Mouse (Mus musculus) fat pad, adult 2 months (tissue): ENCODE data around the gene Gnat1.
A peak's percentile ranks its signal among the peaks of the same experiment; 100 is the strongest.
"Not testable (repeated sequence)": the region's sequence is repeated elsewhere in the genome, so short reads cannot be mapped to it uniquely, and the experiment has no call there.

ENCODE experiments used
- DNase-seq: peaks from one replicate; pipeline ENCODE4 v3.0.0-alpha.2; 2011; ENCODE audit warnings: low read depth, low spot score; ENCODE audit errors: extremely low read depth

Gene Gnat1

DNA sequence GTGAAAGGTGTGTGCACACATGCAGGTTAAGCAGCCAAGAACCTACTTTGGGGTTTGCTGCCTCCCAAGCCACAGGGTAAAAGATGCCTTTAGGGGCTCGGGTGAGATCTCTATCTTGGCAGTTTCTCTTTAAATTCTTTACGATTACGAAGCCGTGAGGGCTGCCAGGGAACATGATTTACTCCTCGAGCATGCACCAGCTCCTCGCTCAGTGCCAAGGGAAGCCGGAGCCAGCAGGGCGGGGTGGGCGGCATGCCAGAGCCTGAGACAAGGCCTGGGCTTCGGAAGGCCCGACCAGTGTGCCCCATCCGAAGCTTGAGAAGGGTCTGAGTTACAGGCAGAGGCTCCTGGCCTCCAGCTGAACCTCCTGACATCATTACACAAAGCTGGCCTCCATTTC, 22.1 kb upstream of the Gnat1 start:
- peak; percentile 92 for DNase-seq

DNA sequence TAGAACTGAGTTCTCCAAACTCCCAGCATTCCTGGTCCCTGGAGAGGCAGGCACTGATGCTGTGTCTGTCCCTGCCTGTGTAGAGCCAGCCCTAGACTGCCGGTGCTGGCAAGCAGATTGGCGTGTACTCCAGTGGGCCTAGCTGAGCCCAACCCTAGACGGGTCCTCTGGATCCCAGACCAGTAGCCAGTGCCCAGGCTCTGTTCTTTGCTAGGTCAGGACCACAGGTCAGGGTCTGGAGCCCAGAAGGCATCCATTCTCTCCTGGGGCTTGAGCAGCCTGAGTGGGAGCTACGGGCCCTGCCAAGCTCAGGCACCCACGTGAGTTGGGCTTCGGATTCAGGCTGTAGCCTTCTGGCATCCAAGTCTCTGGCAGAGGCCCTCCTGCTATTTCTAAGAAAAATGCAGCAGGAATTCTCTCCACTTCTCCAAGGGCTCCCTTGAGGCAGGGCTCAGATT, 20.6 kb upstream of the Gnat1 start:
- no peak for DNase-seq

DNA sequence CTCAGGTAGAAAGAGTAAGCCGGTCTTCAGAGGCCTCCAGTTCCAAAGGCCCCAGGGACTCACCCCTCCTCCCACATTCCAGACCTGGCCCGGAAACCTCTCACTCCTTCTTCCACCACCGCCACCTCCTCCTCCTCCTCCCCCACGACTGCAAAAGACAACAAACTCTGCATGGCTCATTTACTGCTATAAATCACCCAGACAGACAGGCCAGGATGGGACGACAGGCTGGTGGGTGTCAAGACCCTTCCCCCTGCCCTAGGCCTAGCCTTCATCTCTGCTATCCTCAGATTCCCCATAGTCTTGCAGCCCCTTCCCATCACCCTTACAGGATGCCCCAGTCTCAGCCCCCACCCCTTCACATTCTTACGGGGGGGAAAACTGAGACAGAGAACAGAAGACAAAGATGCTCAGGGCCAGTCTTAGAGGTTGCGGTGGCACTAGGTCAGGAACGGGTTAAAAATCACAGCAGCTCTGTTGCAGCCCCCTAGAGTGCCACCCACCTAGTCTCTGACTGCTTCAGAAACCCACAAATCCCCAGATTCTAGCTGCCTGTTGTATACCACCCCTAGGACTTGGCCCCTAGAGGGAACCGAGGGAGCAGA, 20.0 kb upstream of the Gnat1 start:
- DNase-seq: no peak

DNA sequence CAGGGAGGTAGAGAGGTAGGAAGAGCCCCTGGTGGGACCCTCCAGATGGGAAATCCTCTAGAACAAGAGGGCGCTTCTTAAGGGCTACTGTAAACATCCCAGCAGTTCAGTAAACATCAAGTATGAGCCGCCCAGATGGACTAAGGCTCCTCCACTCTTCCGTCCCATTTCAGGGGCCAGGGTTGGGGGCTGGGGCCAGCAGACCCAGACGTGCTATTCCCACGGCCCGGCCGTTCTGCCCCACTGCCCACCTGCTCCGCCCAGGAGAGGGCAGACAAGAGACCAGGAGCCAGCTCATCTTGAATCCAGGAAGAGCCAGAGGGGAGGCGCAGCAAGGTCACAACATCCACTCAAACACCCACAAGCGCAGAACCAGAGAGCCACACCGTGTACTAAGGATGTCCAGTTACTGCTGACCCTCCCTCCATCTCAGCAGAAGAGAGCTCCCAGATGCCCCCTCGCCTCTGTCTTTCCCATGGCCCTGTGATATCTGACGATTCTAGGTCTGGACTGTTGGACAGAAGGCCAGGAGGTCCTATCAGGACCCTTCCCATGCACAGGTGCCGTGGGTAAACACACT, 19.2 kb upstream of the Gnat1 start:
- DNase-seq: no peak

DNA sequence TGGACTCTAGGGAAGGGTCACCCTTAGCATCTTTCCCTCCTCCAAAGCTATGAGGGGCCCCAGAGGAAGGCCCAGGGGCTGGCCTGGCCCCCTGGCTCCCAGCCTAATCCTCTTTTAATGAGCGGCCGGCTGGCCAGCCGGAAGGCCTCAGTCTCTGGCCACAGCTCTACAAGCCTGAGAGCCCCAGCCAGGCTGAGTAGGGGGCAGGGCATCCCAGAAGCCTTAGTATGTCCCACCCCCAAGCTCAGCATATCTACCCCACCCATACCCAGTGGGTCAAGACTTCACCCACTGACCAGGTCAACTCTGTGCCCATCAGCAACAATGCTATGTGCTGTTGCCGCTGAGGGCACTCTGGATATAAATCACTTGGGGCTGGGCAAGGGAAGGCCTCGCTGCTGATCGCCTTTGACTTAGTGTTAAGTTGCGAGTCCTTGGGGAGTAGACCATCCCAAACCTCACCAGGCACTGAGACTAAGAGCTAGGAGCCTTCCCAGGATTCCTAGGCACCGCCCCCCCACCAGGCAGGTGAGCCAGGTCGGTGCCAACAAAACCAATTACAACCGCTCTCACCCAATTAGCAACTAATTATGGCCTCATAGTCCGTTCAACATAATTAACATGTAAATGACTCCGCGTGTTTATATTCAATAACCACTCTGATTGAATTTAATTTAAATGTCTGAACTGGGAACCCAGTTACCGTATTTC, 18.5 kb upstream of the Gnat1 start:
- DNase-seq: no peak

DNA sequence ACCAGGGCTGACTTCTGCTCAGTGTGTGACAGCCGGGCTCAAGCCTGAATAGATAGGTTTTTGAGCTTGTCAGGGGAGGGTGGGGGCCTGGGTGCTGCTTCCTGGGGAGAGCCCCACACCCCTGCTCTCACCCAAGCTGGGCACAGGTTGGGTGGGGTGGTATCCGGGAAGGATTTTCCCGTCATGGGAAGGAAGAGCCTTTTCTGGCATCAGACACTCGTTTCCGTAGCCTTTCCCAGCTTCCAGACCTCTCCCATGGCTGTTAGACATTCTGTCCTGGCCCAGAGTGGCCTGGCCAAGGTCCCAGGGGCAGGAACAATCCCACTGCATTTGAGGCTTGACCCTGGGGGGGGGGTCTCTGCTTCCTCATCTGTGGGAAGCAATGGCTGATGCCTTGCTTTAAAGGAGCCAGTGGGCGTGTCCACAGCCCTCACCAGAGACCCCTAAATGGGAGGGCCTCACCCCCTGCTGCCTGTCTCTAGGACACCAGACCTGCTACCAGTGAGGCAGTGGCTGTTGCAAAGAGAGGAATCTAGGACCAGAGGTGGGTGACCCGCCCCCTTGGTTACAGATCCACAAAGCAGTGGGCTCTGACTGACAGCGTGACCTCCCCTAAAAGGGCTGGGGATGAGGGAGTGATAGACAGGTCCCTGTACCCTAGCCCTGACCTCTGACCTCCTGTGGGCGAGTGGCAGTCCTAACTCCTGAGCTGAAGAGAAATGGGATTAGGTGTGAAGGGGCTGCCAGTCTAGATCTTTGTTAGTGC, 17.5 kb upstream of the Gnat1 start:
- no peak for DNase-seq

DNA sequence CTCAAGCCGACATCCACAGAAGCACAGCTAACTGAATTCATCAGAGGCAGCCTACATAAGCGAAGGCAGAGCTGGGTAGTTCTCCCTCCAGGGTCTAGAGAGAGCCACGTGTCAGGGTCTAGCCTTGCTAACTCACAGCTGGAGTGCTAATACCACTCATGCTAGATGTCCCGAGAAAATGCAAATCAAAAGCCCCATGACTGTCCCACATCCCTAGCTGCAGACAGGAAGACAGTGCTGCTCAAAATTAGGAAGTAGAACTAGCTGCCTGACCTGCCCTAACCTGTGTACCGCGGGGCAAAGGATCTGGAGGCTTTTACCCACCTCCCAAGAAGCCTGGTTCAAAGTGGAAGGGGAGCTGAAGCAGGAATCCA, 16.6 kb upstream of the Gnat1 start:
- no peak for DNase-seq

DNA sequence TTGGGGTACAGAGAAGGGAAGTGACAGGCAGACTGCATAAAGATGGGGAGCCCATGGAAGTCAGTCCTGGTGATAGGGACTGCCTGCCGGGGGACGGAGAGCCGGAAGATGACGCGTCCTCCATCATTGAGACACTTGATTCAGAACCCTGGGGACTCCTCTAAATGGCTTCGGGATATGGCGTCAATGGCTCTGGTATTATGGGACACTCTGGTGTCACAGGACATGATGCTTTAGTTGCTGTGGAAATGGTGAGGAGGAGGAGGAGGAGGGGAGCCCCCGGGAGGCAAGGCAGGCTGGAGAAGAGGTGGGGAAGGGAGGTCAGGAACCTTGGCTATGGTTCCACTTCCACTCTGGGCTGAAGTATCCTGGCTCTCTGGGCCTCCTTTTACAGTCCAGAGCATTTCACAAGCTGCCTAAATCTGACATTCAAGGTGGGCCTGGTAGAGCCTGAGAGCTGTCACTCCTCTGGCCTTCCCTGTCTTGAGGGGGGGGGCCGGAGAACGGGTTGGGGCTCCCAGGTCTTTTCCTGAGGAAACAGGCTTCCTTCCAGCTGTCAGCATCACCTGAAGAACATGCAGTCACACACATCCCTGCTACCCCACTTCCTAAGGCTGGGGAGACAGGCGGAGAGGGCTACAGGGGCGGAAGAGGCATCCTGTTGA, 16.1 kb upstream of the Gnat1 start:
- DNase-seq: no peak

DNA sequence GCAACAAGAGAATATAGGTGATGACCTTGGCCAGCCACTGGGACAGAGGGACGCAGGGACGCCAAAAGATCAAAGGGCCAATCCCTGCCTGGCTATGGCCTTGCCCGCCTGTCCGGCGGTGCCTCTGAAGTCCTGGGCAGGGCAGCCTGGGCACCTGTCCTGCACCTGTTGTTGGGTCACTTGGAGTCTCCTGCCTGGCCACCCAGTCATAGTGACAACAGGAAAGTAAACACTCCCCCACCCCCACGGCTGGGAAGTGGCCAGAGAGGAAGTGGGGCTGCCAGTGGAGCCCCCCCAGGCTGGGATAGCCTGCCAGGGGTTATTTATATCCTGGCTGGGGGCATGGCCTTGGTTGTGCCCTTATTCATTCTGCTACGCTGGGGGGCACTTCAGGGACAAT, 15.1 kb upstream of the Gnat1 start:
- DNase-seq: no peak

DNA sequence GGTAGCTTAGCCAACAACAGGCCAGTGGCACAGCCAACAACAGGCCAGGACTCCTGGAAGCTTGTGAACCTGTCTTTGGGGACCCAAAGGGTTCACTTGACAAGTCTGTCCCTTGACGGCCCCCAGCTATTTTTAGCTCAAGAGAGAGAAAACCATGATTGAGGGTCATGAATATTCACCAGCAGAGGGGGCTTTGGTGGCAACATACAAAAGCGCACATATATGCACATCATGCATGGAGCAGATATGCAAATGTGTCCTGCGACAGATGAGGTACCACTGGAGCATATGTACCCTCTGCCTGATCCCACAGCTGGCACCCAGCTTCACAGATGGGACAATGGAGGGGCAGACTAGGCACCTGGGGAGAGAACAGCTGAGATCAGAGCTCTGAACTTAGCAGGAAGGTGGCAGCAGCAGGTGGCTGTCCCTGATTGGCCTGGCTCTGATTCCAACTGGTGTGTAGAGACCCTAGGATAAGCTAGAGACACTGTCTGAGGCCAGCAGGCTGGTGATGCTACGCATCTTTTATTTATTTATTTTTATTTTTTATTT, 14.0 kb upstream of the Gnat1 start:
- no peak for DNase-seq

DNA sequence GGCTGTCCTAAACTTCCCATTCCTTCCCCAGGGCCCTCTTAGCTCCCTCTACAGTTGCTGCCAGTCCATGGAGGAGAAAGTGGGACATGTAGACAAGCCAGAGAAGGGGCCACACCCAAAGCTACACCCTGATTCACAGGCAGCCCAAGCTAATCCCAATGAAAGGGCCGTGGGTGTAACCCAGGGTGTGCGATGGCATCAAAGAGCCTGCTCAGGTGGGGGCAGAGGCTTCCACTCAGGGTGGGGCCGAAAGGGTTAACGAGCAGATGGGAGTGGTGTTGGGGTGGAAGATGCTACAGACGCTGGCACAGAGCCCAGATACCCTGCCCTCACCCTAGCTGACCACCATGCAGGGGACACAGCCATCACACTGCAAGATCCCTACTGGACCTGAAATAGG, 13.3 kb upstream of the Gnat1 start:
- no peak for DNase-seq

DNA sequence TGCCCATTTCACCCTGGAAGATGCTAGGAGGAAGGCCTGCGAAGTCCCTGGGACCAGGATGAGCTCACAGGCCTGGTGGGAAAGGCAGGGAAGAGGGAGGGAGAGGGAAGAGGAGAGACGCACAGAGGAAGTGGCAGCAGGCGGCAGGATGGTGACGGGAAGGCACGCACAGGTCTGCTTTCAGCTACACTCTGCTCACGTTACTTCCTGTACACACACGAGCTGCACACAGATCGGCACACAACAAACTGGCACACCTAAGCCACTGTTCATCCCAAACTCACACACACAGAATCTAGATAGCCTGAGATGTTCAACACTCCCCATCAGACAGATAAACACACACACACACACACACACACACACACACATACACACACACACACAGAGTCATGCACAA, 10.9 kb upstream of the Gnat1 start:
- no peak for DNase-seq

DNA sequence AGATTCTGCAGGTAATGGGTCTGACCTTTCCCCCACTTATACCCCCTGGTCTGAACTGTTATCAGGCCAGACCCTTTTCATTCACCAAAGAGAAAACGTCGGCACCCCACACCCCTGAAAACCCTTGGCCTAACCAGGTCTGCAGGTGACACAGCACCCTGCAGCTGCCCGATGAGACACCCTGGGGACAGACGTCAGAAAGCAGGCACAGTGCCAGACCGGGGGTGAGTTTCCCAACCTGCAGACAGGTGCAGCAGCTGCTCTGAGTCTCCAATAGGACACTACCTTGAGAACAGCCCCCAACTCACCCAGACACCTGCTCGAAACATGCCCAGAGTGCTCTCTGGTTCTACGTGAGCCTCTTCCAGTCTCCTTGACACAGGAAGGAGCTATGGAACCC, 9.4 kb upstream of the Gnat1 start:
- DNase-seq: no peak

DNA sequence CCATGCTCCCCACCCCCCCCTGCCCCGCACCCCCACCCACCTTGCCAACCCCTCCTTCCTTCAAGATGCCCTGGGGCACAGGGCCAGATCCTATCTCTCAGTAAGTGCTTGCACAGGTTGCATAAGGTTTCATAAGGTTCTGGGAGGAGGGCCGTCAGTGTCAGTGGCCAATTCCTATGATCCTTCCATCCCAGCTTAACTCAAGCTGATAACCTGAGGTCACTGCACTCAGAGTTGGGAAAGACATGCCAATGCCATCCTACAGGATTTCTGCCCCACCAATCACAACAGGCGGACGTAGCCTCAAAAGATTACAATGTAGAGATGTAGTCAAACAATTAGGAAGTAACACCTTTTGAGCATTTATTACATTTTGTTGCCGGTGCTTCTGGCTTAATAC, 8.9 kb upstream of the Gnat1 start:
- DNase-seq: peak; percentile 59

DNA sequence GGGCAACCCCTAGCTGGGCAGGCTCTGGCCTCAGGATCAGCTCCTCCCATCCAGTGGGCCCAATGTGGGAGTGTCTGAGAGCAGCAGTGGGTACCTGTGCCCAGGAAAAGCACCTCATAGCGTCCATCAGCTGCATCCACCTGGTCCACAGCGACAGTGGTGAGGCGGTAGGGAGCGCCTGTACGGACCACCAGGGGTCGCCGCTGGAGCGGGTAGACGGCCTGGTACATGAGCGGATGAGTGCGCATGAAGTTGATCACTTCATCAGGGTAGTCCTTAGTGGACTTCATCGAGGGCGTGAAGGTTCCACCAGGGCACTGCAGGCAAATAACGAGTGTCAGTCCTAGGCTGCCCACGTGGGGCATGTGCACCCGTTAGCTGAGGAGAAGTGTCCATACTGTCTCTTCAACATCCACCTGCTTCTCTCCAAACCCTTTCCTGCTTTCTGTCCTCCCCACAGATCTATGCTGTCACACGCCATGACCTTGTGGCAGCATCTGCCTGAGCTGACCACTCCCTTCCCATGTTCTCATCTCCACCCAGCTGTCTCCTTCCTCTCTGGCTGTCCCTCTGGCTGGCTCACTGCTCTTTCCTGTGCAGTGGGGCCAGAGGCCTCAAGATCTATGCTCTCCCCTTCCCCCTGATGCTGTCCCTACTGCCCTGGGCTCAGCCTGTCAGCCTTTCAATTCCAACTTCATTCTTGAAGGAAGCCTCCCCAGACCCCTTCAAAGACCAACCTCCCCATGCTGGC, 5.9 kb upstream of the Gnat1 start:
- no peak for DNase-seq

DNA sequence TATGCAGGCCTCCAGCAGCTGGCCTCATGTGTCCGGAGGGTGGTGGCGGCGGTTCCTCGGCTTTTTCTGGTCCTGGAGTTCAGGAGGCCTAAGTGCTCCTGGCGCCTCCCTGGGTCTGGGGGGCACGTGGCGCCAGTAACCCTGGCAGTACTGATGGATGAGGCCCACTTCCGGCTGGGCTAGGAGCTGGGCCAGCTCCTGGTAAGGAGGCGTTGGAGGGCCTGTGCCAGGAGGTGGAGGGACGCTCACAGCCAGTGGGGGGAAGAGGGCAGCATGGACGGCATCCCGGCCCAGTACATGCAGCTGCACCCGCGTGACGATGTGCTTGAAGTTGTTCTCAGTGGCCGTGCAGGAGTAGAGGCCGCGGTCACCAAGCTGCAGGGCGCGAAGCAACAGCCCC, 2.9 kb upstream of the Gnat1 start:
- no peak for DNase-seq

DNA sequence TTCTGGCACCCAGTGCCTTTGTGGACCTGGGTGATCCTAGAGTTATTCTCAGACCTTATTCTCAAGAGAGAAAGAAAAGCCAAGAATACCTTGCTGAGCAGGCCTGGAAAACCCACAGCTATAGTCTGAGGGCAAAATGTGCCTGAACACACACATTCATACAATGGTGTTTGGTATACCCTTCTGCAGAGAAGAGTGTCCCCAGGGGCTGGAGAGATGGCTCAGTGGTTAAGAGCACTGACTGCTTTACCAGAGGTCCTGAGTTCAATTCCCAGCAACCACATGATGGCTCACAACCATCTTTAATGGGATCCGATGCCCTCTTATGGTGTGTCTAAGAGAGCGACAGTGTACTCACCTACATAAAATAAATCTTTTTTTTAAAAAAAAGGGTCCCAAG, 651 bp downstream of the Gnat1 start:
- no peak for DNase-seq

DNA sequence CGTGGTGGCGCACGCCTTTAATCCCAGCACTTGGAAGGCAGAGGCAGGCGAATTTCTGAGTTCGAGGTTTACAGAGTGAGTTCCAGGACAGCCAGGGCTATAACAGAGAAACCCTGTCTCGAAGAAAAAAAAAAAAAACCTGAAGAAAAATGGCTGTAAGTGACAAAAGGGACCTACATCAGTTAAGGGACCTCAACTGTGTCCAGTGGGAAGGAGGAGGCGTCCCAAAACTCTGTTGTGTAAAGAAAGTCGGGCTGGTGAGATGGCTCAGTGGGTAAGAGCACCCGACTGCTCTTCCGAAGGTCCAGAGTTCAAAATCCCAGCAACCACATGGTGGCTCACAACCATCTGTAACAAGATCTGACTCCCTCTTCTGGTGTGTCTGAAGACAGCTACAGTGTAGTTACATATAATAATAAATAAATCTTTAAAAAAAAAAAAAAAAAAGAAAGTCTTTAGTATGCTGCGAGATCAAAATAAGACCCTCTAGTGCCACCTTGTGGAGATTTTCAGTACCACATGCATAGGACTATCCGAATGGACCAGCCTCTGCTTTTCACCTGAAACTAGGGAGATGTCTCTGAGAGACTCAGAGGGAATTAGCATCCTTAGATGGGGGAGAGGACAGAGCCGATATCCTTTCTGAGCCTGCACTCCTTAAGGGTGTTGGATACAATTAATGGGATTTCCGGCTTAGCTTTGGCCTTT, 1.5 kb downstream of the Gnat1 start:
- DNase-seq: not testable (repeated sequence)

DNA sequence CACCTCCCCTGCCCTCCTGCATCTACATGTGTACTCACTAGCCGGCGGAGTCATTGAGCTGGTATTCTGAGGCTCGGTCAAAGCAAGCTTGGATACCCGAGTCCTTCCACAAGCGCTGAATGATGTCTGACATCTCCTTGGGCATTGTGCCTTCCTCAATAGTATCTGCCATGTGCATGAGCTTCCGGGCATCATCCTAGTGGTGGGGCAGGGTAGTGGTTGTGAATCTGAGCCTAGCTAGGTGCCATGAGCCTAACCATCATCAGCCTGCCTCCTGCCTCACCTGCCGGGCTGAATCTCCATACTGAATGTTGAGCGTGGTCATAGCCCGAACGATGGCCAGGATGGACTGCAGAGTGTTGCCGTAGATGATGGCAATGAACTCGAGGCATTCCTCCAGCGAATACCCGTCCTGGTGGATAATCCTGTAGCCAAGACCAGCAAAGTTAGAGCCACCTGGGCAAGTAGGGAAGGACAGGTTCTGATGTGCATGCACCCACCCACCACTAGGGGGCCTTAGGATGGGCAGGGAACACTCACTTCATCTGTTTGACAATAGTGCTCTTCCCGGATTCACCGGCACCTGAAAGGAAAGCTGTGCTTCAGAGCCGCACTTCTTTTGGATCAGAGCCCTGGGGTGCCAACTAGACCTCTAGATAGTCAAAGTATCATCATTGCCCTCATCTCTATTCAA, 2.3 kb downstream of the Gnat1 start:
- DNase-seq: no peak
